Mouse (Mus musculus): ENCODE measurements around the gene Frmpd1.

Frmpd1 gene

DNA sequence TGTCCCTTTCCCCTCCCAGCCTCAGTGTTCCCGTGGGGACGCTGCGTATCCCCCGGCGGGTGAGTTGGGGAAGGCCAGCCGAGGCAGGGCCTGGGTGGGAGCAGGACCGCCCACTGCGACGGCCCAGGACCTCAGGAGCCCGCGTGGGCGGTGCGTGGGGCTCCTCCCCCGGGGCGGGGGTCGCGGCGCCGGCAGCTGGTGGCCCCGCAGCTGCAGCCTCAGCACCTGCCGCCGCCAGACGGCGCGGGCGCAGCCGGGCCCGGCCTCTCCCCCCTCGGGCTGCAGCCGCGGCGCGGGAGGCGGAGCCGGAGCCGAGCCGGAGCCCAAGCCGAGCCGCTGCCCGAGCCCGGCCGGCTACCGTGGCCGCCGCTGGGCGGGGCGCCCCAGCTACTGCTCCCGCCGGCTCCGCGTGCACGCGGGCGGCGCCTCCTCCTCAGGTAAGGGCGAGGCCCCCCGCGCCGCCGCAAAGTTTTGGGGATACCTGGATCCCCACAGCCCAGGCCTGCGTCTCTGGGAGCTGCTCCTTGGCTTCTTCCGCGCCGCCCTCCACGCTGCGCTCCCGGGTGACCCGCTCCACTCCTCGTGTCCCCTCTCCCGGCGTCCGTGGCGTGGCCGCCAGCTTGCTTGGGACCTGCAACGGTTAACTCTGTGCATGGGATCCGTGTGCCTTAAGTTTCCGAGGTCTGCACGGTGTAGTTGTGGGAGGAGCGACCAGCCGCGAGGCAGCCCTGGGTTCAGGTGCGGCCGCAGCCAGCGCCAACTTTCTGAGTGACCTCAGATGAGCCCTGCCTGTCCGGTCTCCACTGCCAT, at the start of gene Frmpd1:
Frmpd1 (plus strand) TSS at position 355 of the 810 bp plus-strand sequence.
- peak; percentile 48 for DNase-seq (ENCODE audit: low spot score)

DNA sequence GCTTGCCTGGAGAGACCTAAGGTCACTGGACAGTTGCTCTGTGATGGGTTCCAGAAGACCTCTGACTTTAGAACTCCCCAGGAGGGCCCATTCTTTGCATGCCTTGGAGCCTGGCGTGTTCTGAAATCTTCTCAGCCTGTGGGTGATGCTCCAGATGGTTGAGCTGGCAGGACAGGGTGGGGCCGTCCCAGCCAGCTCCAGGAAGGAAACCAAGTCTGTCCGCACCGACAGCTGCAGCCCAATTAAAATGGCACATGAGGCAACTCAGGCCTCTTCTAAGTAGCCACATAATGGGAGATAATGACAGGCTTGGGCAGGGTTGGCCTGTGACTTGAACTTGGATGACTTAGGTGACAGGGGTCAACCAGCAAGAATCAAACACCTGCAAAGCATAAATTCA, 47.0 kb upstream of the Frmpd1 start:
- no peak for DNase-seq (ENCODE audit: low spot score)

DNA sequence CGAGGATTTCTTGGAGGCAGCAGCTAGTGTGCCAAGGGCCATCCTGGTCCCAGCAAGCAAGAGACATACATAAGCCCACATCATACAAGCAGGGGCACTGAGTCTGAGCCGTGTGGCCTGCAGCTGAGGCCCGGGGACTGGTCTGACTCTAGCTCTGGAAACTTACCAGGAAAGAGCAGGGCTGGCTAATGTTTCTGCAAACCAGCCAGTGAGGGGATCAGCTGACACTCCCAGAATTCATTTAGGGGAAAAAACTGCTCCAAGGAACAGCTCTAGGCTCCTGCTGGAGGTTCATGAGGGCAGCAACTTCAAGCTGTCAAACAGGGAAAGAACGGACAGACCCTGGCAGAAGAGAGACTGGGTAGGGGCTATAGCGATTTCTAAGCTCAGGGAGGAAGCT, 42.8 kb upstream of the Frmpd1 start:
- no peak for DNase-seq (ENCODE audit: low spot score)

DNA sequence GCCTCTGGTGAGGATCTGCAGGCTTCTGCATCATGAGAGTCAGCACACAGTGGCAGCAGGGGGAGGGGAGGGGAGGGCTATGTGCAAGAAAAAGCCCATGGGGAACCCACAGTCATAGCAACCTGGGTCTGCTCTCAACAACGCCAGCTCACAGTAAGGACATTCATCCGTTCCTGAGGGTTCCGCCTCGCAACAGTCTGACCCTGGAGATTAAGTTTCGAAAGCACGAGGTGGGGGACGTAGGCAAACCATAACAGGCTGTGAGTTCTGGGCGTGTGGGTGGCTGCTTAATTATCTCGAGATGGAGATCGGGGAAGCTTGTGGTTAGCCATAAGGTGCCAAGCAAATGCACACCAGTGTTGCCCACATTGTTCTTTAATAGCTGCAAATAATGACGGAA, 42.3 kb upstream of the Frmpd1 start:
- no peak for DNase-seq (ENCODE audit: low spot score)

DNA sequence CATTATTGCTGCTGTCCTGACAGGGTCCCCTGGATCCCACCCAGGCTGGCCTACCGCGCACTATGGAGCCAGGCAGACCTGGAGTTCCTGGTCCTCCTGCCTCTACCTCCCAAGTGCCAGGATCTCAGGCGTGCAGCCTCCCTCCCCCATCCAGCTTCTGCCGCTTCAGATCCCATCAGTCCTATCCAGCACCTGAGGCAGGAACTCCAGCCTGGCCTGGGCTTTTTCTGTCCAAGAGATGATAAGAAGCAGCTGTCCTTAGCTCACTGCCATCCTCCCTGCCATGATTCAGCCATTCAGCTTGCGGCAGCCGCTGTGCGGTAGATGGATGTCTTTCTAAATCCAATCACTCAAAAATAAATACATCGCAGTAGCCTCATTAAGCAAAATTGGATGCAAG, 41.7 kb upstream of the Frmpd1 start:
- DNase-seq (ENCODE audit: low spot score): no peak

DNA sequence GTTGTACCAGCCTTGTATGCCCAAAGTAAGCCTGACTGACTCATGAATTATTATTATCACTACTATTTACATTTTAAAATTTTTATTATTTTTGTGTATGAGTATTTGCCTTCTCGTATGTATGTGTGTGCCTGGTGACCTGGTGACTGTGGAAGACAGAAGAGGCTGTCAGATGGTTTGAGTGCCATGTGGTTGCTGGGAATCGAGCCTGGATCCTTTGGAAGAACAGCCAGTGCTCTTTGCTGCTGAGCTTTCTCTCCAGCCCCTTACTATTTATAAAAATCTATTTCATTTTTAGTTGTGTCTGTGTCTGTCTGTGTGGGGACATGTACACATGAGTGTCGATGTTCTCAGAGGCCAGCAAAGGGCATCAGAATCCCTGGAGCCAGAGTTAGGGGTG, 28.2 kb upstream of the Frmpd1 start:
- DNase-seq (ENCODE audit: low spot score): no peak

DNA sequence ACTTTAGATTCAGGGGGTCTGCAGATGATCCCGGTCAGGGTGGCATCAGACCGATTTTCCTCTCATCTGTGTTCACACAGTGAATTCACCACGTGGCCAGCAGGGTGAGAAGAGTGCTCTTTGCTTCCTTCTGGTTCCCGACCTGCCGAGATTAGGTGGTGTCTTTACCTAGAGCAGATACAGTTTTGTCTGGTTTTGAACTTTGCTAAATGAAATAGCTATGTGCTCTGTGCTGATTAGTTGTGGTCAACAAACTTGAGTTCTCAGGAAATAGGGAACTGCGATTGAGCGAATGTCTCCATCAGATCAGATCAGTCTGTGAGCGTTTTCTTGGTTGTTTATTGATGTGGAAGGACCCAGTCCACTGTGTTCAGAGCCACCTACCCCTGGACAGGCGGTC, 26.1 kb upstream of the Frmpd1 start:
- DNase-seq (ENCODE audit: low spot score): no peak

DNA sequence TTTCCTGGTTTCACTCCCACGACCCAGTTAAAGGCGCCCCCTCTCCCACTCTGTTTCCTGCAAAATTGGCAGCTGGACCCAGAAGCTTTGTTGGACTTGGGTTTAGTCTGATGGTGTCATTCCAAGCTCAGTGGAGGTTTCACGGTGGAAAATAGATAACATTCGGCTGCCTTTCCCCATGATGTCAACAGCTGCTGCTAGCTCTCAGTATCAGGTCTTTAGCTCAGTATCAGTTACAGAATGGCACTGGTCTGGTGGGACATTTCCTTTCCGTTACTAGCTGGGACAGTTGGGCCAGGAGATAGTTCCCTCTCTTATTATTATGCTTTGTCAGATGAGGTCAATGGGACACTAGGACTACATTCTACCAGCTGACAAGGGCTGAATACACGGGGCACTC, 23.9 kb upstream of the Frmpd1 start:
- no peak for DNase-seq (ENCODE audit: low spot score)

DNA sequence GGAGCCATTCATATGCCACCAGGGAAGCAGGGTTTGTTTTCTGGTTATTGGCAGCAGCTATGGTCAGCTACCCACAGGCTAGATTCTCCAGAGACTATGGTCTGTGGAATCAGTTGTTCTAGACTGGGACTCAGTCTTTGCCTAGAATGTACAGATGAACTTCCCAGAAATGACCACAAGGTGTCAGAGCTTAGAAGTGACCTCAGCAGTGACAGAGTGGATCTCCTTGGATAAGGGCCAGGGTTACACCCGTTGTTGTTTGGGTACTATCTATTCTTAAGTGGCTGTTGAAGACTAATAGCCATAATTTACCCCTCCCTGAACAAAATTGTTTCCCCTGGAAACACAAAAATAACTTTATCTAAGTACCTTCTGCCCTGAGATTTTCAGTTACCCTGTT, 21.0 kb upstream of the Frmpd1 start:
- DNase-seq (ENCODE audit: low spot score): no peak

DNA sequence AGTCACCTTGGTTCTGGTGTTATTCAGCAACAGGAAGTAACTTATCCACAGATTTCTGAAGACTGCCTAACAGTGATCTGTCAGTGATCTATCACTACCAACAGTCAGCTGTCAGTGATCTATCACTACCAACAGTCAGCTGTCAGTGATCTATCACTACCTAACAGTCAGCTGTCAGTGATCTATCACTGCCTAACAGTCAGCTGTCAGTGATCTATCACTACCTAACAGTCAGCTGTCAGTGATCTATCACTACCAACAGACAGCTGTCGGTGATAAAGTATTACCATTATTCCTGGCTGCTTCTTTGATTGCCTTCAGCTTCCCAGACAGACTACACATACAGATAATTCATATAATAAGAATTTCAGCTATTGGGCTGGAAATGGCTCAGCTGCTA, 19.2 kb upstream of the Frmpd1 start:
- DNase-seq (ENCODE audit: low spot score): no peak

DNA sequence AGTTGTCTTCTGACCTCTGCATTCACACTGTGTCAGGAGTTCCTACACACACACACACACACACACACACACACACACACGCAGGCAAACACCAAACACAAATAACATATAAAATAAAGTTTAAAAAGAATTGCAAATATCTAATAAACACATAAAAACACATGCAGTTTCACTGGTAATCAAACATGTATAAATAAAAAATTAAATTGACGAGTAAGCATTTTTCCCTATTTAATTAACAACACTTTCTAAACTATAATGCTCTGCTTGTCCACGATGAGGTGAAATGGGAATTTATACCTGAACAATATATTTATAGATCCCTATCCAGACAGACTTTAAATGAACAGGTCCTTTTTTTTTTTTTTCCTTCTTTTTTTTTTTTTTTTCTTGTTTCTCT, 18.7 kb upstream of the Frmpd1 start:
- DNase-seq (ENCODE audit: low spot score): no peak

DNA sequence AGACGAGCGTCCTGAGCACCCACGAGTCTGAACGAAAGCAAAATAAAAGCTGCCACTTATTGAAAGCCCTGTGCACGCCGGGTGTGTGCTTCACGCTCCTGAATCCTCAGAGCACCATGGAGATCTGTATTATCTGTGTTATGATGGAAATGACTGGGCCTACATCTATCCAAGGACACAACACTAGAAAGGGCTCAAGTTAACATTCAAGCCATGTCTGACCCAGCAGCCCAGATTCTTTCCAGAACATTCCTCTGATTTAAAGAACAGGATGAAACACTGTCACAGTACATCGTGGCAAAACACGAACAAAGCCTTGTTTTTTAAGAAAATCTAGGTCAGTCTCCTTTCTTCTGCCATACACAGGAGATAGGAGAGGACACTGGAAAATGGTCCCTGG, 13.3 kb upstream of the Frmpd1 start:
- no peak for DNase-seq (ENCODE audit: low spot score)

DNA sequence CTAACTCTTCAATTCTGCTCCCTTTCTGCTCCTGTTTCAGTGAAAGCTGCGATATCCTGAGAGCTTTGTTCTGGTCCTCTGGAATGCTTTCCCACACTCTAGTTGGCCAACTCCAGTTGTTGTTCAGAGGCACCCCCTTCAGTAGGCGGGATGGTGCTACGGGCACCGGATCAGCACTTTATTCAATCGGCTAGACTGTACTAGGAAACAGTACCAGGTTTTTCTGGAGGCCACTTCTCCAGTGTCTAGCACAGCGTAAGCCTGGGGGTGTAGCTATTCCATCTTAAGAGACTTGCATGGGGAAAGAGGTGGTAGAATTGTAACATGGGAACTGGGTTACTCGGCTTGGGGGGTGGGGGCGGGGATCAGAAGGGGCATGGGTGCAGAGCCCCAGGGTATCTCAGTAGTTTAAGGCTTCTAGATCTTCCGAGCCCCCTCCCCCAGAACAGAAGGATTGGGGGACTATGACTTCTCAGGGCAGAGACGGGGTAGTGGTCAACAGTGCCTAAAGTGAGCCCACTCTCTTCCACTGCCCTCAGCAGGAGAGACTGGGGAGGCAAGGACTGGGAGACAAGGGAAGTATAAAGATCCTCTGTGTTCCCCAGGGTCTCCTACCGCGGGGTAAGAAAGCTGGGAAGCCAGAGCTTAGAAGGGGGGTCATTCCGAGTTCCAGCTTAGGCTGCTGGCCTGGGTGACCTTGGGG, 706 bp upstream of the Frmpd1 start:
- no peak for DNase-seq (ENCODE audit: low spot score)

DNA sequence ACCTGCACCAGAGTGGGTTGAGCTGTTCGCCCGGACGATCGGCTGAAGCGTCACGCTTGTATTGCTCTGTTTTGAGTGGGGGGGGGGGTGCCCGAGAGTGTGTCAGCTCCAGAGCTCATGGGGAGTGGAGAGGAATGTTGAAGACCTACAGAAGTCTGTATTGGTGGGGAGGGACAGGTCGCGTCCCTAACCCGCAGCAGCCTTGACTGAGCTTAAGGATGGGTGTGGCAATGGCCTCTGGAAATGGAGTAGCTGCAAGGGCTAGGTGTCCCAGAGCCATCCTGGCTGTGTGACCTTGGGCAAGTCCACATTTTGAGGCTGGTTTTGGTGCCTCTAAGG, 625 bp downstream of the Frmpd1 start:
- DNase-seq (ENCODE audit: low spot score): no peak

DNA sequence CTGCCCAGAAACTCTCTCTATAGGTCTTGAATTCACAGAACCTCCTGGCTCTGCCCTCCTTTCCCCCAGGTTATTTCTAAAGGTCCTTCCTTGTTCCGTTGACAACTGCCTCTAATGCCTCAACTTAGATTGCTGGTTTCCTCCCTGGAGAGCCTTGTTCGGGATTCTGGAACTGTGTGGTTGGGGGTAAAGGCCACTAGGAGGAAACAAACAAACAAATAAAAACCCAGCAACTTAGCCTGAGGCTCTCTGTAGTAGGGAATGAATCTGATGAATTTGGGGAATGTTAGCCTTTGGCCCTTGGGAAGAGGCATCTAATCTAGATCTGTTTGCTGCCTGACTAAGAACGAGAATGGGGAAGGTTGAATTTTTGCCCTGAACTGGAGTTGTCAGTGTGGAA, 13.6 kb downstream of the Frmpd1 start:
- no peak for DNase-seq (ENCODE audit: low spot score)

DNA sequence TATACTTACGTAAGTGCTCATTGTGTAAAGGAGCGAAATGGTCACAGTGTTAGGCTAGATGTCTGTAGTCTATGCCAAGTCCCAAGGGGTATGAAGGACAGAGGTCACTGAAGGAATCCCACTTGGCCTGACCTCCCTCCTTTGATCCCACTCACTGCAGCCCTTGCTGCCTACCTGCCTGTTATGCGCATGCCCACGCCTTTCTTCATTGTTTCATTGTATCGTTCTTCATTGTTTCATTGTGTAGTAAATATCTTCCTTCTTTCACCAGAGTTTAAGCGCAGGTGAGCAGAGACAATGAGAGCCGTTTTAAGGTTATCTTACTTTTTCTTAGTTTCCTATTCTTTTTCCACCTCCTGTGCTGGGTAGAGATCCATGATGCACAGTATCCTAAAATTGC, 18.6 kb downstream of the Frmpd1 start:
- no peak for DNase-seq (ENCODE audit: low spot score)

DNA sequence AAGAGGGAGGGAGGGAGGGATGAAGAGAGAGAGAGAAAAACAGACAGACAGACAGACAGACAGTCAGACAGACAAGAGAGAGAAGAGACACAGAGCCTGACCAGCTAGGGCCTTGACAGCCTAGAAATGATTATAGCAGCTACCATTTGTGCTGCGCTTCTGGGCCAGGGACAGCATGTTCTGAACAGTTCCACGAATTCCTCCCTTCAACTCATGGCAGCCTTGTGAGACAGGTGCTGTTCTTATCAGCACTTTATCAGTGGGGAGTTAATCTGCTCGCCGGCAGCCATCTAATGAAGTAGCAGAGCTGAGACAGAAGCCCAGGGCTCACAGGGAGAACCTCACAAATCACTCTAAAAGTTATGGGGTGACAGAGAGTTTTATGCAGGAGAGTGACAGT, 22.8 kb downstream of the Frmpd1 start:
- no peak for DNase-seq (ENCODE audit: low spot score)

DNA sequence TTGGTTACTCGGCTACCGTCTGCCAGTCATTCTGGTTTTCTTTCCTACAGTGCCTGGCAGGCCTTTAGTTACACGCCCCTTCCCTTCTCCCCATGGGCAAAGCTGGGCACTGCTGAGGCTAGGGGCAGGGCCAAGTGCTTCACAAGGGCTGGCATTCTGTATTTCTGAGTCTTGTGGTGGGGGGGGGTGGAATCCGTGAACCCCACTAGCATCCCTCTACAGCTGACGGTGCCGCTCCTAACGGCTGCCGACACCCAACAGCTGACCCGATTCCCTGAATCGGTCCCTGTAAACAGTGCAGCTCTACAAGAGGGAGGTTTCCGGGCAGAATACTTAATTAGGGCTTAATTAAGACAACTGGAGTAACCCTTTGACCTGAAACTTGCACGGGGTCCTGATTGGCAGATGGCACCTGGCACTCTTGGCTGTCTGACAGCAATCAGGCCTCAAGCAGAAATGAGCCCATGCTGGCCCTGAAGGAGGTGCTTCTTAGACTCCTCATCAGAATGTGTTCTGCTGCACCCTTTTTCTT, 24.2 kb downstream of the Frmpd1 start:
- no peak for DNase-seq (ENCODE audit: low spot score)

DNA sequence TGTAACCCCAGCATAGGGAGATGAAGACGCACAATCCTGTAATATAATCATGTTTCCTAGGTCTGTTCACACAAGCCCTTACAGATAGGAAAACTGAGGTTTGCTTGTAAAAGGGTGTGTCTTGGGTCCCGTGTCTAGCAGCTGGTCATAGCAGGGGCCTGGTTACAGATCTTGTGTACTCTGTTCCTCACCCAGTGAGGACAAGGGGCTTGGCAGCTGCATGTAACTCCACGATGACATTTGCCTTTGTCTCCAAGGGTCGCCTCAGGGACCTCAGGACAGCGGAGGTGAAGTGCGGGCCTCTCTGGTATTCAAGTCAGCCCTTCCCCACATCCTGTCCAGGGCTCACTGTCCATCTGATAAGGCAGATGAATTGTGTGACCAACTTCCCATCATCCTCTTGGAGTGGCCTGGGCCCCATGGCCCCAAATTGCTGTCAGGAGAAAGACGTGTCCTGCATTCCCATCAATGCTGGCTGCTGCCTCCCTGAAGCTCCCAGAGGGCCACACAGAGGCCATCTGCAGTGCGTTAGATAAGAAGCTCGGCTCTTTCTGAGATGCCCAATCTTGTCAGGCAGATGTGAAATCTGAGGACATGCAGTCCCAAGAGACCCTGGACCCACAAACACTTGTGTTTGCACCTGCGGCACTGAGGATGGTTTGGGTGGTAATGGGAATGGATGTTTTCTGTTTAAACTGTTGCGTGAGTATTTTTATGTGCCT, 27.8 kb downstream of the Frmpd1 start:
- DNase-seq (ENCODE audit: low spot score): no peak

DNA sequence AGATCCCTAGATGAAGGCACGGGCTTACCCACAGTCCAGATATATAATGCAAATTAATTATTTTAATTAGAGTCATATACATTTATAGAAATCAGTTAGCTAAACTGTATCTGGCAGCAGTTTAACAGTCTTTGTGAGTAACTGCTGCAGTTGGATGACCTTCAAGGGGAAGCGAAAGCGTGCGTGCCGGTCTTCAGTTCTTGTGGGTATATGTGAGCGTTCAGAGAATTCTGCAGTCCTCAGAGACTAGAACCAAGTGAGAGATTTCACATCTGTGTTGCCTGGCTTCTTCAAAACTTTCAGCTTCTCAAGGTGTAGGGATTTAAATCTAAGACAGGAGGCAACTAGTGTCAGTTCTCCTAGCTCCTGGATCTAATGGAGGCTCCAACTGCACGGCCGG, 35.3 kb downstream of the Frmpd1 start:
- no peak for DNase-seq (ENCODE audit: low spot score)

DNA sequence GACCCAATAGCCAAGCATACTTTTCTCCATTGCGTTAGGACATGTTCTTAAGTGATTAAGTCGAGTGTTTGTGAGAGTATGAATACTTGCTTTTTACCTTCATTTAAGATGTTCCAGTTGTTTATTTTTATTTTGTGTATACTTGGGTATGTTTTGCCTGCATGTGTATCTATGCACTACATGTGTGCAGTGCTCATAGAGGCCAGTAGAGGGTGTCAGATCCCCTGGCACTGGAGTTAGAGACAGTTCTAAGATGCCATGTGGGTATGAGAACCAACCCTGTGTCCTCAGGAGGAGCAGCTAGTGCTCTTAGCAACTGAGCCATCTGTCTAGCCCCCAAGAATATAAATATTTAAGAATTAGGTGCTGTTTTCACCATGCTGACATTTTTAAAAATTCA, 37.7 kb downstream of the Frmpd1 start:
- no peak for DNase-seq (ENCODE audit: low spot score)

DNA sequence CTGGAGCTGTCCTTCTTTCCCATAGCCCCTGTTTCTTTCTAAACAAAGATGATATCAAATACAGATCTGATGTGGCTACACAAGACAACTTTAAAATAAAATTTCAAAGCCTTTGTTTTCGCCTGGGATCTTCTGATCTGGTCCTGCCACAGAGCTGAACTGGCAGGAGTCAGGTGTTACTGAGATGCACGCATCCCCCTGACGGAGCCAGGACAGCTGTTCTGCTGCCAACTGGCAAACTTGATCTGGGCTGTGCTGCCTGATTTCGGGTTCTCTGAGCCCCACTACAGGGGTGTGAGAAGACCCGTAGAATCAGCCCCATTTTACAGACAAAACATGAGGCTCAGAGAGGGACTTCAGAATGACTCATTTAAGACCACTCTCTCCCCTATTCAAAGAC, 45.6 kb downstream of the Frmpd1 start:
- DNase-seq (ENCODE audit: low spot score): no peak

DNA sequence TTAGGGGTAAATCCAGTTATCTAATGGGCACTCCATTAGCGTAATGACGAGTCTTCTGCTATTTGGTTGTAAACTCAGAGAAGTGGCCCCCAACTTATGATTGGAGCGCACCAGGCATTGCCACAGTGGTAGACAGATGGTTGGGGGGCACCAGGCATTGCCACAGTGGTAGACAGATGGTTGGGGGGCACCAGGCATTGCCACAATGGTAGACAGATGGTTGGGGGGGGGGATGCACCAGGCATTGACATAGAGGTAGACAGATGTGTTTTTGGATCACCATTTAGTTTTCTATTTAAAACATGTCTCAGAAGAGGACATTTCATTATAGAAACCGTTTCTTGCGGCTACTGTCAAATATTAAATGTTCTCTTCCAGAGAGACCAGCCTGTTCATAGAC, 53.6 kb downstream of the Frmpd1 start:
- no peak for DNase-seq (ENCODE audit: low spot score)
